Mouse (Mus musculus) kidney, postnatal 0 days (tissue): Measurements from ENCODE around the gene Tmem120b. TPM values are rescaled to one million over a fixed set of nuclear protein-coding genes. Genes with fewer than 3 reads are reported as not detected.

Experiments used
- ATAC-seq: fragments of 200-750 bp; cut with Nextera tagmentation; replicated peaks from 2 replicates; pipeline ENCODE4 v1.8.0; 2017; ENCODE audit warnings: low read depth, moderate number of reproducible peaks, moderate TSS enrichment, moderate library complexity; ENCODE audit not compliant: low FRiP score
- DNase-seq: peaks from one replicate; pipeline ENCODE4 v3.0.0-alpha.2; 2016; ENCODE audit warnings: low spot score
- H3K27ac ChIP-seq: fragments of 300-500 bp; sonication (generic); 2 replicates; pipeline ENCODE4 v1.5.1; 2014; ENCODE audit warnings: mild to moderate bottlenecking
- H3K27me3 ChIP-seq: fragments of 300-500 bp; sonication (generic); 2 replicates; pipeline ENCODE4 v1.6.1; 2014; ENCODE audit warnings: low read length, mixed read lengths; ENCODE audit not compliant: insufficient read depth
- H3K36me3 ChIP-seq: fragments of 300-500 bp; sonication (generic); 2 replicates; pipeline ENCODE4 v1.6.1; 2014; ENCODE audit warnings: low read length, mixed read lengths; ENCODE audit not compliant: insufficient read depth
- H3K4me1 ChIP-seq: fragments of 300-500 bp; sonication (generic); replicated peaks from 2 replicates; pipeline ENCODE4 v1.6.1; 2014; ENCODE audit warnings: antibody characterized with exemption, low read length, mixed read lengths; ENCODE audit not compliant: insufficient read depth
- H3K4me2 ChIP-seq: fragments of 300-500 bp; sonication (generic); 2 replicates; pipeline ENCODE4 v1.6.1; 2014; ENCODE audit warnings: mild to moderate bottlenecking, low read length, moderate library complexity, mixed read lengths
- H3K4me3 ChIP-seq: fragments of 300-500 bp; sonication (generic); replicated peaks from 2 replicates; pipeline ENCODE4 v1.5.1; 2014; ENCODE audit warnings: low read depth, low read length
- H3K9ac ChIP-seq: fragments of 300-500 bp; sonication (generic); 2 replicates; pipeline ENCODE4 v1.6.1; 2014; ENCODE audit warnings: low read depth, low read length
- H3K9me3 ChIP-seq: fragments of 300-500 bp; sonication (generic); replicated peaks from 2 replicates; pipeline ENCODE4 v1.6.1; 2016; ENCODE audit warnings: low read length, inconsistent platforms, mixed read lengths
- CTCF ChIP-seq: IDR thresholded peaks from 2 replicates; pipeline ENCODE4 v1.5.1; 2016; ENCODE audit warnings: antibody characterized with exemption, low read depth, mild to moderate bottlenecking, moderate library complexity
- WGBS: fragments of 180-500 bp; shearing (Covaris S2); extraction: QIAGEN DNeasy Blood & Tissue Kit; methylation state at CpG from one replicate; pipeline ENCODE4 v1.1.7; 2014; 5-methylcytosine and 5-hydroxymethylcytosine counted together
- polyA plus RNA-seq: library from polyadenylated mRNA; unstranded; fragments of >200 nt; fragmentation: Nextera tagmentation; extraction: Ambion mirVana; gene quantifications from 2 replicates; pipeline ENCODE4 v1.2.1, GENCODE M21; 2015

The Tmem120b gene
- polyA plus RNA-seq, 1 experiment from 2014 or later = 12.6 TPM

- TF ChIP-seq CTCF = no peak
Measured at GRCm38 (mm10) chr5:123035089-123035488, 33.1 kb upstream of the Tmem120b start.

DNA sequence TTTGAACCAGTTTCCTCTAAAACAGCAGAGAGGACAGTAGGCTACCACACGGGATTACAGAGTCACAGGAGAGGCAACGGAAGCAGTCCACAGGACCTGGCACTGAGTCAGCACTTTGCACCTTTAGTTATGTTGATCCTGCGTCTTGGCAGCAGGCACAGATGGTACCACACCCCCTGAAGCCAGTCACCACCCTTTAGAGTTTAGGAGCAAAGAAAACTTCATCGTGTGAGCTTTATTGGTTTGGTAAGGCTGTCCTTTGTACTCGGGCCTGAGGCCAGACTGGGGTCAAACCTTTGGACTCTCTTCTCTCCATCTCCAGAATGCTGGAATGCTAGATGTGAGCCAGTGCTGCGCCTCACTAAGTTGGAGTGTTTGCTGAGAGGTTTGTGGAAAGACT is 32.7 kb upstream of the Tmem120b start:
- Histone ChIP-seq H3K4me3 (no peak overlapping the region), H3K4me1 (no peaks in the 10 kb centered on the region), H3K9ac (no peak overlapping the region), H3K27ac (peak overlapping the region; percentile 34; the same call in 1 of the 2 replicates), H3K27me3 (no peaks in the 10 kb centered on the region), H3K4me2 (no peak overlapping the region), H3K36me3 (no peaks in the 10 kb centered on the region), H3K9me3 (no peaks in the 10 kb centered on the region)
- DNase-seq (peak; percentile 54), ATAC-seq (peak; percentile 70)
- no peak for TF ChIP-seq CTCF
- WGBS = 13% methylated on average over 6 of the region's 6 CpGs

More at GRCm38 (mm10) chr5:123035089-123035488, 33.1 kb upstream of the Tmem120b start:
- no peak for ATAC-seq
- Histone ChIP-seq H3K36me3 (peaks cover 4% of the 10 kb centered on the region; the same call in 1 of the 2 replicates), H3K9ac (no peak overlapping the region), H3K4me3 (no peak overlapping the region), H3K27me3 (no peaks in the 10 kb centered on the region), H3K4me1 (no peaks in the 10 kb centered on the region), H3K4me2 (no peak overlapping the region), H3K27ac (peak overlapping the region; percentile 34; the same call in 1 of the 2 replicates), H3K9me3 (no peaks in the 10 kb centered on the region)
- WGBS = 88% methylated on average over 4 of the region's 4 CpGs
- no peak for DNase-seq

- no peak for TF ChIP-seq CTCF
- Histone ChIP-seq H3K9ac (no peak overlapping the region), H3K27me3 (no peaks in the 10 kb centered on the region), H3K4me3 (no peak overlapping the region), H3K27ac (no peak overlapping the region), H3K9me3 (no peaks in the 10 kb centered on the region), H3K36me3 (no peaks in the 10 kb centered on the region), H3K4me1 (no peaks in the 10 kb centered on the region), H3K4me2 (no peak overlapping the region)
- no peak for ATAC-seq
- 78% methylated on average over 5 of the region's 5 CpGs for WGBS
- no peak for DNase-seq
Measured at GRCm38 (mm10) chr5:123038115-123038514, 30.1 kb upstream of the Tmem120b start.

DNA sequence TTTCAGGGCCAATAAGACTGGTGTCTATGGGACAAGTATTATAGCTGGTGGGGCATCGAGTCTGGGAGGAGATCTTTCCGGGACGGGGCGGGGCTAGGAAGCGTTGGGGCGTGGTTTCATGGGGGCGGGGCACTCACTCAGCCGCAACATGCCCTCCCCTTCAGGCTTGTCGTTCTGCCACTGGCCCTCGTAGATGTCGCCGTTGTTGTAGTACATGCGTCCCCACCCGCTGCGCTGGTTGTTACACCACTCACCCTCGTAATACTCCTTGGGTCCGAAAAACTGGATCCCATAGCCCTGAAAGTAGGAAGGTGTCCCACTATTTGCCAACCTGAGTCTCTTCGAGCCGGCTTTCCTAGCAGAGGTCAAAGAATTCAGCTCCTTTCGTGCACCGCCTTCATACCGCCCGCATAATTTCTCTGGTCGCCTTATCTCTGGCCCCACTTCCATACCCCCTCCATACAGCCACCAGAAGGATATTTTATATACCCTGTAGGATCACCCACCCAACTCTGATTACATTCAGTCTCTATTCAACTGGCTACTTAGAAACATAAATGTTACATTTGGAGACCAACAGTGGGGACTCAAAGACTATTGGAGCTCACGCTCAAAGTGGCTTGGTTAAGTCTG is 29.0 kb upstream of the Tmem120b start:
- WGBS = 7% methylated on average over 25 of the region's 25 CpGs
- DNase-seq = peak; percentile 76
- Histone ChIP-seq H3K36me3 (no peaks in the 10 kb centered on the region), H3K4me2 (peak overlapping the region; percentile 60), H3K27ac (peak overlapping the region; percentile 50; the same call in 1 of the 2 replicates), H3K4me1 (no peaks in the 10 kb centered on the region), H3K9me3 (no peaks in the 10 kb centered on the region), H3K4me3 (peak overlapping the region; percentile 25; the same call in 1 of the 2 replicates), H3K27me3 (no peaks in the 10 kb centered on the region), H3K9ac (peak overlapping the region; percentile 18; the same call in 1 of the 2 replicates)
- peak; percentile 59; the same call in 1 of the 2 replicates for ATAC-seq
- TF ChIP-seq CTCF = no peak

- Histone ChIP-seq H3K27me3 (no peaks in the 10 kb centered on the region), H3K9ac (no peak overlapping the region), H3K4me3 (no peak overlapping the region), H3K9me3 (no peaks in the 10 kb centered on the region), H3K36me3 (no peaks in the 10 kb centered on the region), H3K4me1 (no peaks in the 10 kb centered on the region), H3K27ac (no peak overlapping the region; the same call in 1 of the 2 replicates), H3K4me2 (no peak overlapping the region)
- no peak for TF ChIP-seq CTCF
- 45% methylated on average over 7 of the region's 7 CpGs for WGBS
- no peak for ATAC-seq
- DNase-seq = no peak
Measured at GRCm38 (mm10) chr5:123040796-123041195, 27.4 kb upstream of the Tmem120b start.

DNA sequence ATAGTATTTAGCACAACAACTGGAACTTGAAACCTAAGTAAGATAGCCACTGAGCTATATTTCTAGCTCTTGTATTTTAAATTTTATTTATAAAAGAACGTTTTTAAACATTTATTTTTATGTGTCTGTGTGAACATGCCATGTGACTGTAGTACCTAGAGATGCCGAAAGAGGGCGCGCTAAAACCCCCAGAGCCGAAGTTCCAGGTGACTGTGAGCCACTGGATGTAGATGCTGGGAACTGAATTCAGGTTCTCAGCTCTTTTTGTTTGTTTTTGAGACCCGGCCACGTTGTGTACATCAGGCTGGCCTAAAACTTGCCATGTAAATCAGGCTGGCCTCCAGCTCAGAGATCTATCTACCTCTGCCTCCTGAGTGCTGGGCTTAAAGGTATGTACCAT is 24.4 kb upstream of the Tmem120b start:
- Histone ChIP-seq H3K4me3 (no peak overlapping the region), H3K9ac (no peak overlapping the region), H3K36me3 (no peaks in the 10 kb centered on the region), H3K27me3 (no peaks in the 10 kb centered on the region), H3K4me2 (no peak overlapping the region), H3K9me3 (no peaks in the 10 kb centered on the region), H3K4me1 (no peaks in the 10 kb centered on the region), H3K27ac (no peak overlapping the region)
- ATAC-seq = no peak
- no peak for DNase-seq
- TF ChIP-seq CTCF = peak; percentile 59; the same call in 1 of the 2 replicates
- 32% methylated on average over 7 of the region's 7 CpGs for WGBS
